Mouse (Mus musculus): ENCODE results near the gene Prss48.

GRCm38 (mm10) chr3:85955704-85956103, 46.6 kb downstream of the Prss48 start:
- TF ChIP-seq CTCF (IDR thresholded peaks at IDR 0.05; ENCODE audit: borderline replicate concordance, insufficient read depth, low read length) (no peak), POLR2A (IDR thresholded peaks at IDR 0.05; ENCODE audit: low read depth, low read length) (no peak)
